Mouse (Mus musculus) left cerebral cortex, postnatal 14 days (tissue): Measurements from ENCODE around the gene Dlgap4. TPM values are rescaled to one million over a fixed set of nuclear protein-coding genes. Genes with fewer than 3 reads are reported as not detected.
A peak's percentile ranks its signal among the peaks of the same experiment; 100 is the strongest.
"Not testable (repeated sequence)": the region's sequence is repeated elsewhere in the genome, so short reads cannot be mapped to it uniquely, and the experiment has no call there.

Experiments used
- DNase-seq, 2 experiments: peaks; one replicate each; pipeline ENCODE4 v3.0.0; 2021 to 2022; ENCODE audit warnings: low spot score in 2 of 2, mixed read lengths in 1 of 2
- intact Hi-C: fragments of 180-260 bp; cut with DNase I; formaldehyde crosslinking; loops from one replicate; pipeline ENCODE4 v1.15.1; 2025
- total RNA-seq, 2 experiments: library from RNA; stranded (reverse); gene quantifications; 2 replicates each; pipeline ENCODE4 v1.2.3; 2021

Dlgap4 gene
- total RNA-seq, 2 experiments from 2014 or later: 234 to 242 TPM

DNA sequence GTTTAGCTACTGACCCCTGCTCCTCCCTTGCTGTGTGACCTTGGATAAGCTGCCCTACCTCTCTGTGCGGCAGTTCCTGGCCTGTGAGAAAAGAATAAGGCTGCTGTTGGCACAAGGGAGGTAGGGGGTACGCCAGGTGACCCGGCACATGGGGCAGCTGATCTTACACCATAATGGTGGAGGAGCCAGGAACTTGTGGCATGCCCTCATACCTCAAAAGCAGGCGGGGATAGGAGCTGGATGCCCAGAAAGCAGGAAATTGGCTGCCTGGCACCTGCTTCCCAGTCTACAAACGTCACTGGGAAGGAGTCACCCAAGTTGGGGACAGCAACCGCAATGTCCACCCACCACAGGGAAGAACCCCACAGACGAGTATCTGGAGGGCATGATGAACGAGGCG is 166.6 kb downstream of the Dlgap4 start:
- DNase-seq: no peak
- intact Hi-C loops: no loop called here

- intact Hi-C loops: no loop called here
- DNase-seq: no peak
Observed at GRCm38 (mm10) chr2:156780752-156781151, 167.2 kb downstream of the Dlgap4 start.

DNA sequence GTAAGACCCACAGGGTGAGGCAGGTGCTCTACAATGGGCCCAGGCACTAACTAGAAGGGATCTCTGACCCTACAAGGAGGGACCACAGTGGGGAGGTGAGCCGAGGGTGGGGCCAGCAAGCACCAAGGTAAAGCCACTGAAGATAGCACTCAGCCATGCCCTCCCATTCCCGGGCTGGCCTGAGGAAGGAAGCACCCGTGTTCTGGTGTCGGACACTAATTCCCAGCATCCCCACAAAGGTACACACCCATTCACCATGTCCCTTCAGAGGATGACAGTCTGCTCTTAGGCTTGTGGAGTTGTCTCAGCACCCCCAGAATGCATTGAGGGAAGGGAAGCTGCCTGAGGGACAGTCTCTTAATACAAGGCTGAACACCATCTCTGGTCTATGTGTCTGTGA is 167.8 kb downstream of the Dlgap4 start:
- intact Hi-C loops: no loop called here

DNA sequence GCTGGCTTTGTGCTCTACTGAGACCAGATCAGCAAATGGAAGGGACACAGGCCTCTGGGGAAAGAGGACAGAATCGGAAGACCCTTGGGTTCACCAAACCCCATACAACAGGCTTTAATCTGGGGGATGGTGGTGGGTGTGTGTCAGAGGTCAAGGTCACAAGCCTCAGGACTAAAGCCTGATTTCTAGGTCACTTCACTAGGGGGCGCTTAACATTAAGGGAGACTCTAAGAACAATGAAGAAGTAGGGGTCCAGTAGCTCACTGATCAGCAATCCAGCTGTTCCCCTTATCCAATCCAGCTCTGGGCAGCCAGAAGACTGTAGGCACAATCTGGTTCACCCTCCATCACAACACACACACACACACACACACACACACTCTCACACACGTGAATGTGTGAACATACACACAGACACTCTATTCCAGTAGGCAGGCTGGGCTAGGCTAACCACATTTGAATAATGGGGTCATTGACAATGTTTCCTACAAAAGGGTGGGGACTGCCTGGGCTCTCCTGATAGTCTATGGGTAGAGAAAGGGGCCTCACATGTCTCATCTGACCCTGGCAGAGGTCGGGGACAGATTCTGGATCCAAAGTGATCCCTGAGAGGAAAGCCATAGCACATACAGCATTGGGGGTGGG is 168.5 kb downstream of the Dlgap4 start:
- intact Hi-C loops: no loop called here
- DNase-seq: no peak

More for the DNA sequence above, 167.8 kb downstream of the Dlgap4 start:
- no peak for DNase-seq

GRCm38 (mm10) chr2:156782481-156783348 is 169.2 kb downstream of the Dlgap4 start:
- intact Hi-C loops: no loop called here
- no peak for DNase-seq

- DNase-seq: no peak
- intact Hi-C loops: no loop called here
Observed at GRCm38 (mm10) chr2:156783349-156783728, 169.8 kb downstream of the Dlgap4 start.

DNA sequence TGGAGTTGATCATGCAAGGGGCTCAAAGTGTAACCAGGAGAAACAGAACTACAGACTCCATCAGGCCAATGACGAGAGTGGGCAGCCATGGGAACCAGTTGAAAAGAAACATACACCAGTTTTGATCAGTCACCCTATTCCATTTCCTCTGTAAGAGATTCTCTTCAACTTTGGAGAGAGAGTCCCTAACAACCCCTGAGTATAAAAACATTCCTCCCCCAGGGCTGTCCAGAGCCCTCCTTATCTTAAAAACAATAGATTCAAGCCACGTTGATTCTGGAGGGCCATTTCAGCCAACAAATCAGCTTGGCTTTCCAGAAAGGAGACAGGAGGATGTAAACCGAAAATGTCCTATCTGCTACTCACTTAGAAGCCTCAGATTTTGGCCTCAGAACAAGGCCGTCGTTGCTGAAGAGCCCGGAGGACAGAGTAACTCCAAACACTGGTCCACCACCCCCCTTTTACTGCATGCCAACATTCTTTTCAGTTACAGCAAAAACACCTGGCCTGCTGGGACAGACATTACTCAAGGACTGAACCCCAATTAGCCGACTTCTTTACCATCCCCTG is 170.6 kb downstream of the Dlgap4 start:
- intact Hi-C loops: no loop called here
- DNase-seq: no peak

DNA sequence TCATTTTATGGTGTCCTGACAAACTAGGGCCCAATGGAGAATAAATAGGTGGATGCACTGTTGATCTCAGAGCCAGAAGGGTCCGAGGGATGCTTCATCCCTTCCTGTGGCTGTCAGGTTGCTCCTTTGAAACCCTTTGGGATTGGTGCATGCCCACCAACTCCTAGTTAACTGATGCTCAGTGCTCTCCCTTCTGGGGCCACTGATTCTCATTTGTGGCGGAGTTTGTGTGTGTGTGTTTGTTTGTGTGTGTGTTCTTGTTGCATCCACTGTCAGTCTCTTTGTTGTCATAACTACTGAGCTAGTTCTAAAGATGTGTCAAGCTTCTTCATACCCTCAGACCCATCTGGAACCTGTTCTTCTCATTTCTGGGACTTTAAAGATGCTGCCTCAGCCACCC is 171.4 kb downstream of the Dlgap4 start:
- no peak for DNase-seq
- intact Hi-C loops: no loop called here

DNA sequence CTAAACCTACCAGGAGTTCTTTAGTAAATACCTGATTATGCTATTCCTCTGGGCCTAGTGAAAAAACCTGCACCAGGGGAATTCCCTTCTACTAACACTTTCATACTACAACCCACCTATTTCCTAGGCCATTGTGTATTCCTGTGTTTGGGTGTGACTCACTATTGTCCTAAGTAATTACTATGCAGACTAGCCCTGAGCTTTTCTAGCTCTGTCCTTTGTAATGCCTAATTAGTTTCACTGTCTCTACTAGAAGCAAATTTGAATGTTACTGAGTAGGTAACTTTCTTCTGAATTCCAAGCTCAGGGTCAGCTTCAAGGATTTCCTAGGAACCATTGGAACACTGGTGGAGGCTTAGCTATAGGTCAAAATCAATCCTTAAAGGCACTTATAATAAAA is 172.9 kb downstream of the Dlgap4 start:
- intact Hi-C loops, DNase-seq: not testable (repeated sequence)

DNA sequence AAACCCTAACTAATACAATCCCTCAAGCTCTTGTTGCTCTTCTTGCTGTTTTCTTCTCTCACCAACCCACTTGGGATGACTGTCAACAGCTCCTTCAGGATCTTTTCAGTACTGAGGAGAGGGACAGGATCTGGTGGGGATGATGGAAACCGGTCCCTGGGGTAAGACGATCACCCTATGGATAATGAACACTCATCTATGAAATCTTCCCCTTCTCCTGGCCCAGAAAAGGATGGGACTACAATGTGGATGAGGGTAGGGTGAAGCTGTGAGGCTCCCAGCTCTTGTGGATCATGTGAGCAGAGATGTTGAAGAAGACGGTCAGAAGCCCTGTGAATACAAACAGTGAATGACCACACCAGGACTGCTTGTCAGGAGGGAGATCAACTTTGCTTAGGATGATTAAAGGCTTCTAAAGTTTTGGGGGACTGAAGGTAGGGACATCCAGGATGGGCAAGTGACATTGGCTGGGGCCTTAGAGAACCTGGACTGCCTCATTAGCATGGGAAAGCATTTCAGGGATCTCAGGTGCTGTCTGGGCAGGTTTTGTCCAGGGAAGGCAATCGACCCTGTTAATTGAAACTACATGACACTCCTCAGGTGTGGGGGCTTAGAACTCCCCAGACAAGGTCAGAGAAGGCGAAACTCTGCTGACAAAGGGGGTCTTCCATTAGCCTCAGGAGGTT is 173.7 kb downstream of the Dlgap4 start:
- intact Hi-C loops: no loop called here
- DNase-seq: no peak

GRCm38 (mm10) chr2:156787776-156788105 is 174.2 kb downstream of the Dlgap4 start:
- intact Hi-C loops: no loop called here
- DNase-seq: no peak

- intact Hi-C loops: no loop called here
Observed at GRCm38 (mm10) chr2:156788836-156789235, 175.3 kb downstream of the Dlgap4 start.

GRCm38 (mm10) chr2:156798516-156798915 is 185.0 kb downstream of the Dlgap4 start:
- no peak for DNase-seq
- intact Hi-C loops: no loop called here

More at GRCm38 (mm10) chr2:156788836-156789235, 175.3 kb downstream of the Dlgap4 start:
- no peak for DNase-seq

GRCm38 (mm10) chr2:156801045-156801444 is 187.5 kb downstream of the Dlgap4 start:
- DNase-seq: no peak
- intact Hi-C loops: loop anchor here (10.0 kb wide), 1 partner anchor 204 kb away; the partner anchor contains the start of gene Dsn1

- intact Hi-C loops: loop anchor here (10.0 kb wide), 1 partner anchor 203 kb away; the partner anchor contains the start of gene Dsn1
Observed at GRCm38 (mm10) chr2:156802116-156802515, 188.6 kb downstream of the Dlgap4 start.

GRCm38 (mm10) chr2:156803698-156804372 is 190.3 kb downstream of the Dlgap4 start:
- intact Hi-C loops: loop anchor here (10.0 kb wide), 1 partner anchor 201 kb away; the partner anchor contains the start of gene Dsn1
- no peak for DNase-seq

More at GRCm38 (mm10) chr2:156802116-156802515, 188.6 kb downstream of the Dlgap4 start:
- DNase-seq: not testable (repeated sequence)

DNA sequence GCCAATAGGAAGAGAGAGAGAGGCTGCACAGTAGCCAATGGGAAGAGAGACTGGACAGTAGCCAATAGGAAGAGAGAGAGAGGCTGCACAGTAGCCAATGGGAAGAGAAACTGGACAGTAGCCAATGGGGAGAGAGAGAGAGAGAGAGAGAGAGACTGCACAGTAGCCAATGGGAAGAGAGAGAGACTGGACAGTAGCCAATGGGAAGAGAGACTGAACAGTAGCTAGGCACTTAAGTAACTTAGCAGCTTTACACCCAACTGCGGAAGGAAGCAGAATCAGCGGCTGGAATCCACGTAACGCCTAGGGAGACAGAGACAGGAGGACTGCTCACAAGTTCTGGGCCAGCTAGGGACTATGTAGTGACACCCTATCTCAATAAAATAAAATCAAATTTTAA is 191.1 kb downstream of the Dlgap4 start:
- no peak for DNase-seq

DNA sequence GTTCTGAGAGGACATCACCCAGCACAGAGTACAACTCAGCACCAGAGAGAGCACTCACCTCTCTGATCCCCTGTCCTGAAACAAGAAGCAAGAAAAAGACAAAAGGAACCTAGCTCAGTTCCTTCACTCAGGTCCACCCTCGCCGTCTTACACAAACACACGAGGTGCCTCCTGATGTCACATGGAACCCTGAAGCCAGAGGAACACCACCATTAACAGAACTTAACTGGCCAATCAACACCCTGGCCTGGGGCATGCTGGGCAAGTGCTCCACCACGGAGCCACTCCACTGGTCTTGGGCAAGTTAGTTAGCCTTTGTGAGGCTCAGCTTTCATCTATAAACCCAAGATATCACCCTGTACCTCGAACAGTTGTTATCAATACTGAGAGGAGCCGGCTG is 193.4 kb downstream of the Dlgap4 start:
- no peak for DNase-seq
- intact Hi-C loops: loop anchor here (10.0 kb wide), 1 partner anchor 198 kb away; the partner anchor contains the start of gene Dsn1

More for the DNA sequence above, 191.1 kb downstream of the Dlgap4 start:
- intact Hi-C loops: loop anchor here (10.0 kb wide), 1 partner anchor 200 kb away; the partner anchor contains the start of gene Dsn1

DNA sequence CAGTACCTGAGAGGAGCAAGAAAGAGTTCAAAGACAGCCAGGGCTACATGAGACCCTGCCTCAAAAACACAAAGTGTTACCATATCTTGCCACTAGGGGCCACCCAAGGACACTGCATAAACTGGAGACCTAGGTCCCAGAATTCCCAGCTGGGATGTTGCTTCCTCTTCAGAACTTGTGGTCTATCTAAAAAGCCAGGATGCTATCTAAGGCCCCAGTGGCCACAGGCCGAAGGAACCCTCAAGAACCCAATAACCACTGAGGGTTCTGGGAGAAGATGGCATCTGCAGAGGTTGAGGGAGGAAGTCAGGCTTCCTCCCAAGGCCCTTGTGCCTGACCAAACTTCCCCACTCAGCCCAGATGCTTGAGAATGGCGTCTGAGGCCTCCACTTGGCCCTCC is 196.1 kb downstream of the Dlgap4 start:
- DNase-seq: peak; percentile 60 to 75
- intact Hi-C loops: loop anchor here (2.0 to 10.0 kb wide), 2 partner anchors 45 to 195 kb away; partner anchors contain the start of gene Dsn1
